Mouse (Mus musculus): ENCODE measurements around the gene Ccnjl. TPM values are rescaled to one million over a fixed set of nuclear protein-coding genes. Genes with fewer than 3 reads are reported as not detected.

Ccnjl gene
- total RNA-seq (2021) (1 to 10 TPM; 2.1 to 3.0 TPM), polyA plus RNA-seq (2012; rRNA removed) (2.0 and 2.9 TPM in 2 replicates)
- long read RNA-seq, partial matches to known transcripts, result 0 of 3 reads
- long read RNA-seq, other reads (novel, unspliced or antisense), result 1 of 3 reads

DNA sequence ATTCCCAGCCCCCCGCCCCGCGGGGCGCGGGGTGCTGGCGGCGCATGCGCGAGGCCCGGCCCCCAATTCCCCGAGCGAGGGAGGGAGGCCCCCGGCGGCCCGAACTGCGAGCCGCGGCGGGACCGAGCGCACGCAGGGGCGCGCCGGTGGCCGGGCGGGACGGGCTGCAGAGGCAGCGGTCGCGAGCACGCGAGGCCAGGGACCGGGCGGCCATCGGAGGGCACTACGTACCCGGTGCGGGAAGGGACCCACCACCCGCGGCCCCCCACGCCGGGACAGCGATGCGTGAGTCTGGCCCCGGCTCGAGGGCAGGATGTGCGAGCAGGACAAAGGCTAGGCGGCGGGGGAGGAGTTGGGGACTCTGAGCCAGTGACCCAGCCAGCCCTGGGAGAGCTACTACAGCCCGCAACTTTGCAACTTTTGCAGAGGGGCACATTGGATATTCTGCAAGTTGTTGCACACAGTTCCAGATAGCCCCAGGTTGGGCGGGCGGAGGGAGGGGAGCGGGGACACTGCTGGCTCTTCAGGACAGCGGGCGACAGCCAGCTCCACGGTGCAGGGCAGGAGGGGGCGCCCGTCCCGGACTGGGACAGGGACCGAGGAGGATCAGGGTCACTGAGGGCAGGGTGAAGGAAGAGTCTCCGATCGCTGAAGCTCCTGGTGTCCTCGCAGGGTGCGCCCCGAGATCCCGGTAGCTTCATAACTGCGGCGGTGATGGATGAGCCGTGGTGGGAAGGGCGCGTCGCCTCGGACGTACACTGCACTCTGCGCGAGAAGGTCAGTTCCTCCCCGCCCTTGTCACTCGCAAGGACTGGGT lies at the start of gene Ccnjl:
Ccnjl (plus strand) TSS at position 102 of the 817 bp plus-strand sequence.
- peak within 1 kb of the TSS; percentile 85 for H3K4me3 ChIP-seq
- intact Hi-C loops (cut with DNase I), result loop anchor here (2.0 kb wide), 2 partner anchors 40 to 58 kb away; partner anchors contain the start of gene 4933415A04Rik
- DNase-seq, result peak; percentile 79 to 82
- no peaks in the 10 kb centered on the region for H3K79me2 ChIP-seq (replicated peaks; ENCODE audit: control insufficient read depth, insufficient read depth, low read length)
- H3K36me3 ChIP-seq (ENCODE audit: control insufficient read depth, insufficient read depth, low read length), result peaks cover 2% of the 10 kb centered on the region; the same call in 1 of the 2 replicates
- H3K27me3 ChIP-seq (ENCODE audit: control insufficient read depth, insufficient read depth, low read length), result no peaks in the 10 kb centered on the region
- H3K9ac ChIP-seq (ENCODE audit: low read depth, low read length), result peak within 1 kb of the TSS; percentile 86
- under 1% methylated on average over 79 of the region's 79 CpGs for WGBS
- H3K4me1 ChIP-seq (ENCODE audit: control insufficient read depth, insufficient read depth, low read length), result no peaks in the 10 kb centered on the region; the same call in none of the 2 replicates
- peak within 1 kb of the TSS; percentile 73 for H3K27ac ChIP-seq
- TF ChIP-seq EP300 (IDR thresholded peaks at IDR 0.05; ENCODE audit: insufficient read depth, low read depth, low read length) (no peak), POLR2A (IDR thresholded peaks at IDR 0.05; ENCODE audit: insufficient read depth, low read depth, low read length) (no peak), CTCF (IDR thresholded peaks at IDR 0.05) (peak; percentile 66)

DNA sequence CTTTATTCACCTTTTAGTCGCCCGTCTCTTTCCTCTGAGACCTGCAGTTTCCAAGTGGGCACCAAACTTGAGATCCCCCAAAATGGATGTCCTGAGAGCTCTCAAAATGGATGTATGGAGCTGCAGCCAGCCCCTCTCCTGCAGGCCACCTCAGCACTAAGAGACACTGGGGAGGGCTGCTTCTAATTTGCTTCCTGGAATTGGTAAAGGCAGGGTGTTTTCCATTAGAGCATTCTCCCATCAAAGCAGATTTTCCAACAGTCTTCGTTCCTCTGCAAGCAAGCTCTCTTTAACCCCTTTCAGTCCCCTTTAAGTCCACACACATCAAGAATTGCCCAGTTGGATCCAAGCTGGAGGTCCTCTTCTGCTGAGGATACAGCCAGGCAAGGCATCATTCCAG lies 49.2 kb upstream of the Ccnjl start:
- Histone ChIP-seq H3K79me2 (replicated peaks; ENCODE audit: control insufficient read depth, insufficient read depth, low read length) (no peaks in the 10 kb centered on the region), H3K9ac (ENCODE audit: low read depth, low read length) (no peak overlapping the region), H3K4me3 (no peak overlapping the region), H3K27me3 (ENCODE audit: control insufficient read depth, insufficient read depth, low read length) (no peaks in the 10 kb centered on the region), H3K4me1 (ENCODE audit: control insufficient read depth, insufficient read depth, low read length) (peaks cover 13% of the 10 kb centered on the region), H3K27ac (no peak overlapping the region), H3K36me3 (ENCODE audit: control insufficient read depth, insufficient read depth, low read length) (peaks cover 3% of the 10 kb centered on the region; the same call in 1 of the 2 replicates)
- TF ChIP-seq CTCF (IDR thresholded peaks at IDR 0.05) (no peak), POLR2A (IDR thresholded peaks at IDR 0.05; ENCODE audit: insufficient read depth, low read depth, low read length) (no peak), EP300 (IDR thresholded peaks at IDR 0.05; ENCODE audit: insufficient read depth, low read depth, low read length) (no peak)
- 79% methylated on average over 3 of the region's 3 CpGs for WGBS
- intact Hi-C loops (cut with DNase I), result no loop called here
- DNase-seq, result no peak

DNA sequence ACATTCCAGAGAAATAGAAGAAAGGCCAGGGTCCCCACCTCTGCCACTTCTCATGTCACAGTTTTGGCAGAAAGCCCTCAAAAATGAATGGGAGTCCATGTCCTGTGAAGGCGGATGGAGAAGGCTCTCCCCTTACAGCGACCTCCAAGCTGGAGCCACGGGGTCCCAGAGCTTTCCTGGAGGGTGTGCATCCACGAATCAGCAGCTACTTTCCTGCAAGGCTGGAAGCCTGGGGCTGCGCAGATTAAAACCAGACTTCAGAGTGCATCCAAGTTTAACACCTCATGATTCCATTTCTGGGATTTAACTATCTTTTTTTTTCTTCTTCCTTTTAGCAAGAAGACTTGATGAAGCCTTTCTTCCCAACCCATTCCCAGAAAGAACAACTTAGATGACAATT lies 48.0 kb upstream of the Ccnjl start:
- 39% methylated on average over 5 of the region's 5 CpGs for WGBS

DNA sequence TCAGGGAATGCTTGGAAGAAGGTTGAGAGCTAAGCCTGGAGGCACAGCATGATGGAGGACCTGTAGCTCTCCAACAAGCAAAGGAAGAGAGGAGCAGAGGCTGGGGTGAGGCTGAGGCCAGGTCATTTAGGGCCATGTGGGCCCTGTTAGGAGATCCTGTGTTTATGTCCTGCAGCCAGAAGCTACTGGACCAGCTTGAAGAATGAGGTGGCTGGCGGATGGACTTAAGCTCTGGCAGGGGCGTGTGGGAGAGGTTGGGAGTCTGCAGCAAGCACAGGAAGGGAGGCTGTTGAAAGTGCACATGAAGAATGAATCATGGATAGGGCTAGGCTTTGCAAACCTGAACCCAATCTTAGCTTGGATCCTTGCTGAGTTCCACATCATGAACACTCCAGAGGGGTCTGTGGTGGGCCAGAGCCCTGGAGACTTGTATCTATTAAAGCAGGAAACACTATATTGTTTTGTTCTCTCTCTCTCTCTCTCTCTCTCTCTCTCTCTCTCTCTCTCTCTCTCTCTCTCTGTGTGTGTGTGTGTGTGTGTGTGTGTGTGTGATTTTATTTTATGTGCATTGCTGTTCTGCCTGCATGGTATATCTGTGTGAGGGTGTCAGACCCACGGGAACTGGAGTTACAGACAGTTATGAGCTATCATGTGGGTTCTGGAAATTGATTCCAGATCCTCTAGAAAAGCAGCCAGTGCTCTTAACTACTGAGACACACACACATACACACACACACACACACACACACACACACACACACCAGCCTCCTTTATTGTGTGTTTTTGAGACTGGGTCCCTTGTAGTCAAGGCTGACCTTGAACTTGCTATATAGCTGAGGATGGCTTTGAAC lies 46.7 kb upstream of the Ccnjl start:
- TF ChIP-seq EP300 (IDR thresholded peaks at IDR 0.05; ENCODE audit: insufficient read depth, low read depth, low read length), result 0 out of 2 replicates have a peak, but pooled peaks have one; percentile 33
- no peak for TF ChIP-seq POLR2A (IDR thresholded peaks at IDR 0.05; ENCODE audit: insufficient read depth, low read depth, low read length)
- WGBS, result 22% methylated on average over 3 of the region's 3 CpGs
- no peak overlapping the region for H3K27ac ChIP-seq
- H3K4me1 ChIP-seq (ENCODE audit: control insufficient read depth, insufficient read depth, low read length), result peaks cover 15% of the 10 kb centered on the region
- intact Hi-C loops (cut with DNase I), result no loop called here
- H3K36me3 ChIP-seq (ENCODE audit: control insufficient read depth, insufficient read depth, low read length), result peaks cover 3% of the 10 kb centered on the region; the same call in 1 of the 2 replicates
- no peak overlapping the region for H3K9ac ChIP-seq (ENCODE audit: low read depth, low read length)
- peak in 1 of 2 experiments; percentile 50 for DNase-seq
- H3K79me2 ChIP-seq (replicated peaks; ENCODE audit: control insufficient read depth, insufficient read depth, low read length), result no peaks in the 10 kb centered on the region
- no peak overlapping the region for H3K4me3 ChIP-seq
- H3K27me3 ChIP-seq (ENCODE audit: control insufficient read depth, insufficient read depth, low read length), result no peaks in the 10 kb centered on the region

More for the DNA sequence above, 48.0 kb upstream of the Ccnjl start:
- intact Hi-C loops (cut with DNase I), result no loop called here
- H3K27ac ChIP-seq, result no peak overlapping the region
- TF ChIP-seq EP300 (IDR thresholded peaks at IDR 0.05; ENCODE audit: insufficient read depth, low read depth, low read length) (no peak), POLR2A (IDR thresholded peaks at IDR 0.05; ENCODE audit: insufficient read depth, low read depth, low read length) (no peak), CTCF (IDR thresholded peaks at IDR 0.05) (no peak)
- no peaks in the 10 kb centered on the region for H3K79me2 ChIP-seq (replicated peaks; ENCODE audit: control insufficient read depth, insufficient read depth, low read length)
- H3K27me3 ChIP-seq (ENCODE audit: control insufficient read depth, insufficient read depth, low read length), result no peaks in the 10 kb centered on the region
- no peak overlapping the region for H3K9ac ChIP-seq (ENCODE audit: low read depth, low read length)
- peaks cover 3% of the 10 kb centered on the region; the same call in 1 of the 2 replicates for H3K36me3 ChIP-seq (ENCODE audit: control insufficient read depth, insufficient read depth, low read length)
- no peak for DNase-seq
- peaks cover 15% of the 10 kb centered on the region for H3K4me1 ChIP-seq (ENCODE audit: control insufficient read depth, insufficient read depth, low read length)
- H3K4me3 ChIP-seq, result no peak overlapping the region

DNA sequence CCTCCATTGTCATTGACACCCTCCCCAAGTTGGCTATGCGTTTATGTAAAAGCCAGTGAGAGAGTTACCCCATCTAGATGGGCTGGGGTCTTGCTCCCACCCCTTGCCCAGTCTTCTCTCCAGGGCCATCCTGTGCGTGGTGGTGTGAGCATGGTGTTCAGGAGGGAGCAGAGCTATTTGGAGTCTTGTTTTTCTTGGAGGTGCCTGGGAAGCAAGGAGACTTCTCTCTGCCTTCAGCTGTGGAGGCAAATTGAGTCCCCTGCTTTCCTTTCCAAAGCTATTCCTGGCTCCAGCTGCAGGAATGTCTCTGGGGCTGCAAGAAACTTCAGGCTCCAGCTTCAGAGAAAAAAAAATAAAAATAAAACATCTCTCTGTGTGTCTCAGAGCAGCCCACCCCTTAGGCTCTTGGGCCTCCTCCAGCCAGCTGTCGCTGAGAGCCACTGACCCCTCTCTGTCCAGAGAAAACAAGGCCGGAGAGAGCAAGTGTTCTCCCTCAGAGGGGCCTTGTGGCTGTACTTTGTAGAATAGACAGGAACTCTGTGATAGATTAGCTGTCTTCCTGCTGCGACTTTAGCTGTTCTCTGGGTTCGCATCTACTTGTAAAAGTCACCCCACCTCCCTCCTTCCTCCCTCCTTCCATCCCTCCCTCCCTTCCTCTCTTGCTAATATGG lies 45.3 kb upstream of the Ccnjl start:
- H3K4me1 ChIP-seq (ENCODE audit: control insufficient read depth, insufficient read depth, low read length), result peaks cover 15% of the 10 kb centered on the region
- no peak for TF ChIP-seq POLR2A (IDR thresholded peaks at IDR 0.05; ENCODE audit: insufficient read depth, low read depth, low read length)
- no peak for TF ChIP-seq EP300 (IDR thresholded peaks at IDR 0.05; ENCODE audit: insufficient read depth, low read depth, low read length)
- TF ChIP-seq CTCF (IDR thresholded peaks at IDR 0.05), result no peak
- 43% methylated on average over 6 of the region's 6 CpGs for WGBS

More for the DNA sequence above, 45.3 kb upstream of the Ccnjl start:
- no peaks in the 10 kb centered on the region for H3K27me3 ChIP-seq (ENCODE audit: control insufficient read depth, insufficient read depth, low read length)
- intact Hi-C loops (cut with DNase I), result no loop called here
- H3K4me3 ChIP-seq, result no peak overlapping the region
- H3K79me2 ChIP-seq (replicated peaks; ENCODE audit: control insufficient read depth, insufficient read depth, low read length), result no peaks in the 10 kb centered on the region
- H3K9ac ChIP-seq (ENCODE audit: low read depth, low read length), result no peak overlapping the region
- peak; percentile 64 to 71 for DNase-seq
- peaks cover 3% of the 10 kb centered on the region; the same call in 1 of the 2 replicates for H3K36me3 ChIP-seq (ENCODE audit: control insufficient read depth, insufficient read depth, low read length)
- peak overlapping the region; percentile 65 for H3K27ac ChIP-seq
